Mouse (Mus musculus) layer of hippocampus, adult 18-20 months (tissue): ENCODE measurements at regions not wholly inside any gene's neighbourhood (a gene's known extent, or its start where the extent isn't known, plus 50 kb on each side); places are given as distances from the start of the nearest gene placed in this dataset.
"Not testable (repeated sequence)": the region's sequence is repeated elsewhere in the genome, so short reads cannot be mapped to it uniquely, and the experiment has no call there.

Experiments
- DNase-seq, 2 experiments: peaks; one replicate each; pipeline ENCODE4 v3.0.0; 2022; ENCODE audit warnings: low spot score in 2 of 2

- DNase-seq, result not testable (repeated sequence)
These were observed 52.3 kb upstream of the Cttnbp2 start for GRCm38 (mm10) chr6:18566934-18567333.

GRCm38 (mm10) chr6:18569221-18569620 is 54.6 kb upstream of the Cttnbp2 start:
- no peak for DNase-seq

- no peak for DNase-seq
These were observed 63.9 kb upstream of the Cttnbp2 start for GRCm38 (mm10) chr6:18578501-18578900.

GRCm38 (mm10) chr6:18589436-18589835 is 74.8 kb upstream of the Cttnbp2 start:
- DNase-seq, result no peak

- DNase-seq, result no peak
These were observed 82.0 kb upstream of the Cttnbp2 start for GRCm38 (mm10) chr6:18596680-18597079.

GRCm38 (mm10) chr6:18599626-18600025 is 85.0 kb upstream of the Cttnbp2 start:
- no peak for DNase-seq

GRCm38 (mm10) chr6:18601926-18602325 is 87.3 kb upstream of the Cttnbp2 start:
- DNase-seq, result no peak

- DNase-seq, result peak in 1 of 2 experiments; percentile 50
These were observed 107.0 kb upstream of the Cttnbp2 start for GRCm38 (mm10) chr6:18621372-18622262.

- no peak for DNase-seq
These were observed 113.9 kb upstream of the Cttnbp2 start for GRCm38 (mm10) chr6:18628591-18628990.

GRCm38 (mm10) chr6:18633540-18634200 is 119.0 kb upstream of the Cttnbp2 start:
- peak; percentile 63 to 82 for DNase-seq

GRCm38 (mm10) chr6:18639712-18640383 is 125.2 kb upstream of the Cttnbp2 start:
- peak; percentile 69 to 85 for DNase-seq

- peak; percentile 15 to 58 for DNase-seq
These were observed 134.4 kb upstream of the Cttnbp2 start for GRCm38 (mm10) chr6:18648898-18649591.

GRCm38 (mm10) chr6:18651319-18651718 is 136.7 kb upstream of the Cttnbp2 start:
- no peak for DNase-seq

GRCm38 (mm10) chr6:18652006-18652601 is 137.5 kb upstream of the Cttnbp2 start:
- DNase-seq, result no peak

GRCm38 (mm10) chr6:18654275-18654674 is 139.6 kb upstream of the Cttnbp2 start:
- DNase-seq, result no peak

- no peak for DNase-seq
These were observed 141.6 kb upstream of the Cttnbp2 start for GRCm38 (mm10) chr6:18656202-18656601.

GRCm38 (mm10) chr6:18656772-18657401 is 142.2 kb upstream of the Cttnbp2 start:
- no peak for DNase-seq

- no peak for DNase-seq
These were observed 150.0 kb upstream of the Cttnbp2 start for GRCm38 (mm10) chr6:18664687-18665086.

- DNase-seq, result no peak
These were observed 151.3 kb upstream of the Cttnbp2 start for GRCm38 (mm10) chr6:18665992-18666391.

- DNase-seq, result no peak
These were observed 151.9 kb upstream of the Cttnbp2 start for GRCm38 (mm10) chr6:18666543-18666942.
